Mouse (Mus musculus) ES-CJ7 (cell line): Measurements from ENCODE around the gene Armc3.

Source experiments
- DNase-seq: peaks from one replicate; pipeline ENCODE4 v3.0.0; 2011; ENCODE audit warnings: low read depth, low spot score

Gene Armc3

DNA sequence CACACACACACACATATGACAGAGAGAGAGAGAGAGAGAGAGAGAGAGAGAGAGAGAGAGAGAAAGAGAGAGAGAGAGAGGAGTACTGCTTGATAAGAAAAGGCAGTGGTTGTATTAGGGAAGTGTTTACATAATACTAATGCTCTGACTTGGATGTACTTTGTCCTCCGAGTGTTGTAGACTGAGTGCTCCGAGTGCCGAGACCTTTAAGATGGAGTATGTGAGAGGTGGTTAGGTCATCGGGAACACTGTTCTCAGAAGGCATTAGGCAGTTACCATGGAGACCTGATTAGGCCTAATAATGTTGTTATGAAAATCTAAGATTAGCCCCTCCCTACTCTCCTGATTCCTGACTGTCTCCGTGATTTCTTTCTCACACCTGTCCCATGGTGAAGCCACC, 151.1 kb downstream of the Armc3 start:
- DNase-seq: no peak

DNA sequence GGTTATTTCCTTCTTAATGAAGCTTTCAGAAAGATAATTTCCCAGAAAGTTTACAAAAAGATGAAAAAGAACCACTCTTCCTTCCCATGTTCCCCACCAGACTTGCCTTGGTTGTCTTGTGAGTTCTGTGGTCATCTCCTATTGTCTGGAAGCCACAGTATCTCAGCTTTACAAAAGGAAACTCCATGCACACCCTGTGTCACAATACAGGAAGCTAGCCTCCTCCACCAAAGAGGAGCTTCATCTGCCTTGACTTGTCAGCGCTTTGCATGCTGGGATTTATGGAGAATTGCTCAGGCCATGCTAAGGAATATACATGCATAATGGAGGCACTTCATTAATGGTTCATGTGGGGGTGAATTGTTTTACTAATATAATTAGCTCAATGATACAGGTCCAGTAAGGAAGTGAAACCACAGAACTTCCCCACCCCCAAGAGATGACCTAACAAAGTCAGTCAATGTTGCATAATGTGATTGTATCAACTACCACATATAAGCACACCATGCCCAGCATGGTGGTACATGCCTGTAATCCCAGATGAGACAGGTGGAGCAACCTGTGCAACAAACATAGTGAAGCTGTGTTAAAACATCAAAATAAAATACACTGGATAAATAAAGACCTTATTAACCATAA, 152.6 kb downstream of the Armc3 start:
- DNase-seq: no peak

- DNase-seq: no peak
Measured at GRCm38 (mm10) chr2:19353158-19353557, 154.1 kb downstream of the Armc3 start.
